Mouse (Mus musculus) testis, adult 2 months (tissue): ENCODE results near the gene Acat1. TPM values are rescaled to one million over a fixed set of nuclear protein-coding genes. Genes with fewer than 3 reads are reported as not detected.

Experiments
- H3K27ac ChIP-seq: fragments of 200-500 bp; 2 replicates; pipeline ENCODE4 v1.5.1; 2012; ENCODE audit warnings: low read depth, low read length; ENCODE audit not compliant: control insufficient read depth, insufficient read depth
- H3K27me3 ChIP-seq: fragments of 200-500 bp; 2 replicates; pipeline ENCODE4 v1.6.1; 2012; ENCODE audit warnings: mild to moderate bottlenecking, low read length, moderate library complexity; ENCODE audit not compliant: control insufficient read depth, insufficient read depth
- H3K36me3 ChIP-seq: fragments of 200-500 bp; 2 replicates; pipeline ENCODE4 v1.6.1; 2012; ENCODE audit warnings: mild to moderate bottlenecking, low read length; ENCODE audit not compliant: control insufficient read depth, insufficient read depth
- H3K4me1 ChIP-seq: fragments of 200-500 bp; 2 replicates; pipeline ENCODE4 v1.6.1; 2012; ENCODE audit warnings: low read length; ENCODE audit not compliant: control insufficient read depth, insufficient read depth
- H3K4me3 ChIP-seq: fragments of 200-500 bp; 2 replicates; pipeline ENCODE4 v1.5.1; 2012; ENCODE audit warnings: low read depth, mild to moderate bottlenecking, low read length, moderate library complexity, mixed read lengths; ENCODE audit not compliant: control insufficient read depth
- CTCF ChIP-seq: fragments of 200-500 bp; IDR thresholded peaks from 2 replicates; pipeline ENCODE4 v1.5.1; 2012; ENCODE audit warnings: low read depth, mild to moderate bottlenecking, inconsistent platforms, low read length, moderate library complexity; ENCODE audit not compliant: control insufficient read depth, insufficient read depth, insufficient replicate concordance
- POLR2A ChIP-seq: fragments of 200-500 bp; IDR thresholded peaks from 2 replicates; pipeline ENCODE4 v1.6.1; 2012; ENCODE audit warnings: low read depth, mild to moderate bottlenecking, inconsistent platforms, low read length, moderate library complexity; ENCODE audit not compliant: control insufficient read depth
- polyA plus RNA-seq: library from polyadenylated mRNA; depleted of rRNA; stranded (reverse); fragments of >200 nt; gene quantifications from 2 replicates; pipeline ENCODE4 v1.2.3, GENCODE M21; 2012

Gene Acat1
- polyA plus RNA-seq, 1 experiment = 11.1 TPM

GRCm38 (mm10) chr9:53604954-53605353 lies 5.2 kb downstream of the Acat1 start:
- no peaks in the 10 kb centered on the region for H3K27me3 ChIP-seq
- no peak for TF ChIP-seq POLR2A
- no peak for TF ChIP-seq CTCF

GRCm38 (mm10) chr9:53603849-53604248 lies 6.3 kb downstream of the Acat1 start:
- H3K27ac ChIP-seq = no peak overlapping the region
- no peak for TF ChIP-seq POLR2A
- no peak for TF ChIP-seq CTCF
- no peaks in the 10 kb centered on the region for H3K27me3 ChIP-seq
- H3K4me3 ChIP-seq = no peak overlapping the region
- H3K4me1 ChIP-seq = no peaks in the 10 kb centered on the region; the same call in 1 of the 2 replicates
- H3K36me3 ChIP-seq = no peaks in the 10 kb centered on the region

More at GRCm38 (mm10) chr9:53604954-53605353, 5.2 kb downstream of the Acat1 start:
- no peak overlapping the region for H3K4me3 ChIP-seq
- H3K4me1 ChIP-seq = peaks cover 2% of the 10 kb centered on the region; the same call in 1 of the 2 replicates
- H3K27ac ChIP-seq = no peak overlapping the region
- H3K36me3 ChIP-seq = no peaks in the 10 kb centered on the region

GRCm38 (mm10) chr9:53603384-53603783 lies 6.8 kb downstream of the Acat1 start:
- no peaks in the 10 kb centered on the region for H3K36me3 ChIP-seq
- H3K4me3 ChIP-seq = no peak overlapping the region
- TF ChIP-seq CTCF (no peak), POLR2A (no peak)
- no peak overlapping the region for H3K27ac ChIP-seq
- no peaks in the 10 kb centered on the region for H3K27me3 ChIP-seq
- H3K4me1 ChIP-seq = no peaks in the 10 kb centered on the region; the same call in 1 of the 2 replicates

GRCm38 (mm10) chr9:53601541-53601940 lies 8.6 kb downstream of the Acat1 start:
- Histone ChIP-seq H3K4me1 (no peaks in the 10 kb centered on the region; the same call in 1 of the 2 replicates), H3K4me3 (no peak overlapping the region), H3K27me3 (no peaks in the 10 kb centered on the region), H3K27ac (no peak overlapping the region), H3K36me3 (no peaks in the 10 kb centered on the region)
- no peak for TF ChIP-seq POLR2A
- TF ChIP-seq CTCF = no peak

GRCm38 (mm10) chr9:53598631-53599030 lies 11.6 kb downstream of the Acat1 start:
- H3K4me1 ChIP-seq = no peaks in the 10 kb centered on the region
- no peaks in the 10 kb centered on the region for H3K36me3 ChIP-seq
- H3K27ac ChIP-seq = no peak overlapping the region
- no peak overlapping the region for H3K4me3 ChIP-seq
- TF ChIP-seq CTCF (no peak), POLR2A (no peak)
- H3K27me3 ChIP-seq = no peaks in the 10 kb centered on the region

GRCm38 (mm10) chr9:53596971-53597600 lies 13.1 kb downstream of the Acat1 start:
- H3K36me3 ChIP-seq = no peaks in the 10 kb centered on the region
- H3K4me1 ChIP-seq = no peaks in the 10 kb centered on the region
- no peak overlapping the region for H3K27ac ChIP-seq
- no peak overlapping the region for H3K4me3 ChIP-seq
- no peak for TF ChIP-seq CTCF
- TF ChIP-seq POLR2A = no peak
- H3K27me3 ChIP-seq = no peaks in the 10 kb centered on the region

- Histone ChIP-seq H3K27me3 (no peaks in the 10 kb centered on the region), H3K27ac (no peak overlapping the region), H3K4me1 (no peaks in the 10 kb centered on the region), H3K36me3 (no peaks in the 10 kb centered on the region; the same call in 1 of the 2 replicates), H3K4me3 (no peak overlapping the region)
- TF ChIP-seq POLR2A (no peak), CTCF (peak; percentile 84)
These were observed 15.4 kb downstream of the Acat1 start for GRCm38 (mm10) chr9:53594764-53595163.

GRCm38 (mm10) chr9:53581870-53582269 lies 28.3 kb downstream of the Acat1 start:
- H3K36me3 ChIP-seq = peaks cover 1% of the 10 kb centered on the region; the same call in 1 of the 2 replicates
- no peak overlapping the region for H3K4me3 ChIP-seq
- no peaks in the 10 kb centered on the region for H3K27me3 ChIP-seq
- H3K27ac ChIP-seq = no peak overlapping the region
- H3K4me1 ChIP-seq = no peaks in the 10 kb centered on the region
- no peak for TF ChIP-seq CTCF
- no peak for TF ChIP-seq POLR2A
